Mouse (Mus musculus) thymus, postnatal 10 days (tissue): ENCODE data around the gene Zbtb25.

Experiments
- DNase-seq, 2 experiments: peaks; one replicate each; pipeline ENCODE4 v3.0.0; 2021; ENCODE audit warnings: low spot score in 2 of 2

Zbtb25 gene

DNA sequence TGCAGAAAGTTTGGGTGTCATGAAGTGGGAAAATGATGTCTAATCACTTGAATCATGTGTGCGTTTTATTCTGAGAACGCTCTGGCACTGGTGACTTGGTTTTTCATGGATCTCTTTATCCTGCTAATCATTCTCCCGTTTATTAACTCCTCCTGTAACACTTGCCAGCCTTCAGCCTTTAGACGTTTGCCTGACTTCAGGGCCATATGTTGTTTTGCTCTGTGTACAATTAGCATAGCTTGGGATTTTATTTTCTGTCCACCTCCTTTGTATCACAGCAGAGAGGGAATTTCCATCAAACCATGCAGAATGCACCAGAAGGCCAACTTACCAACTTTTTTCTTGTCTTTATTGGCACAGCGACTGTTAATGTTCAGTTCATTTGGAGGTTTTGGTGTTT is 71.6 kb downstream of the Zbtb25 start:
- no peak for DNase-seq
